Mouse (Mus musculus) heart, embryonic 12.5 days (tissue): ENCODE measurements around the gene Ttc16. TPM values are rescaled to one million over a fixed set of nuclear protein-coding genes. Genes with fewer than 3 reads are reported as not detected.

Source experiments
- ATAC-seq: fragments of 200-750 bp; cut with Nextera tagmentation; 2 replicates; pipeline ENCODE4 v1.8.0; 2017; ENCODE audit warnings: moderate TSS enrichment, moderate library complexity; ENCODE audit not compliant: insufficient number of reproducible peaks, low FRiP score
- H3K27ac ChIP-seq: fragments of 300-500 bp; sonication (generic); 2 replicates; pipeline ENCODE4 v1.5.1; 2016; ENCODE audit warnings: mild to moderate bottlenecking, moderate library complexity; ENCODE audit not compliant: poor library complexity, severe bottlenecking
- H3K27me3 ChIP-seq: fragments of 300-500 bp; sonication (generic); replicated peaks from 2 replicates; pipeline ENCODE4 v1.6.1; 2016; ENCODE audit warnings: mild to moderate bottlenecking, moderate library complexity
- H3K36me3 ChIP-seq: fragments of 300-500 bp; sonication (generic); 2 replicates; pipeline ENCODE4 v1.6.1; 2016; ENCODE audit warnings: mild to moderate bottlenecking, moderate library complexity
- H3K4me1 ChIP-seq: fragments of 300-500 bp; sonication (generic); replicated peaks from 2 replicates; pipeline ENCODE4 v1.6.1; 2016; ENCODE audit warnings: mild to moderate bottlenecking
- H3K4me2 ChIP-seq: fragments of 300-500 bp; sonication (generic); 2 replicates; pipeline ENCODE4 v1.6.1; 2016; ENCODE audit warnings: mild to moderate bottlenecking, moderate library complexity
- H3K4me3 ChIP-seq: fragments of 300-500 bp; sonication (generic); 2 replicates; pipeline ENCODE4 v1.5.1; 2016; ENCODE audit warnings: mild to moderate bottlenecking
- H3K9ac ChIP-seq: fragments of 300-500 bp; sonication (generic); 2 replicates; pipeline ENCODE4 v1.6.1; 2016; ENCODE audit warnings: mild to moderate bottlenecking, moderate library complexity
- H3K9me3 ChIP-seq: fragments of 300-500 bp; sonication (generic); replicated peaks from 2 replicates; pipeline ENCODE4 v1.6.1; 2016; ENCODE audit warnings: mild to moderate bottlenecking, moderate library complexity
- WGBS: fragments of 180-500 bp; shearing (Covaris S2); methylation state at CpG from one replicate; pipeline ENCODE4 v1.1.7; 2016; 5-methylcytosine and 5-hydroxymethylcytosine counted together
- polyA plus RNA-seq: library from polyadenylated mRNA; unstranded; fragments of >200 nt; fragmentation: Nextera tagmentation; extraction: Ambion mirVana; gene quantifications from 2 replicates; pipeline ENCODE4 v1.2.1, GENCODE M21; 2016

The Ttc16 gene
- polyA plus RNA-seq, 1 experiment from 2014 or later = 0.24 TPM

GRCm38 (mm10) chr2:32811959-32812358, 36.5 kb upstream of the Ttc16 start:
- whole genome bisulfite sequencing = 83% methylated on average over 8 of the region's 8 CpGs
- Histone ChIP-seq H3K27me3 (no peaks in the 10 kb centered on the region), H3K27ac (no peak overlapping the region), H3K36me3 (peaks cover 73% of the 10 kb centered on the region), H3K4me2 (no peak overlapping the region), H3K9ac (no peak overlapping the region), H3K9me3 (no peaks in the 10 kb centered on the region), H3K4me3 (no peak overlapping the region), H3K4me1 (0 out of 2 replicates have a peak, but pooled peaks cover 2% of the 10 kb centered on the region)
- no peak for ATAC-seq

DNA sequence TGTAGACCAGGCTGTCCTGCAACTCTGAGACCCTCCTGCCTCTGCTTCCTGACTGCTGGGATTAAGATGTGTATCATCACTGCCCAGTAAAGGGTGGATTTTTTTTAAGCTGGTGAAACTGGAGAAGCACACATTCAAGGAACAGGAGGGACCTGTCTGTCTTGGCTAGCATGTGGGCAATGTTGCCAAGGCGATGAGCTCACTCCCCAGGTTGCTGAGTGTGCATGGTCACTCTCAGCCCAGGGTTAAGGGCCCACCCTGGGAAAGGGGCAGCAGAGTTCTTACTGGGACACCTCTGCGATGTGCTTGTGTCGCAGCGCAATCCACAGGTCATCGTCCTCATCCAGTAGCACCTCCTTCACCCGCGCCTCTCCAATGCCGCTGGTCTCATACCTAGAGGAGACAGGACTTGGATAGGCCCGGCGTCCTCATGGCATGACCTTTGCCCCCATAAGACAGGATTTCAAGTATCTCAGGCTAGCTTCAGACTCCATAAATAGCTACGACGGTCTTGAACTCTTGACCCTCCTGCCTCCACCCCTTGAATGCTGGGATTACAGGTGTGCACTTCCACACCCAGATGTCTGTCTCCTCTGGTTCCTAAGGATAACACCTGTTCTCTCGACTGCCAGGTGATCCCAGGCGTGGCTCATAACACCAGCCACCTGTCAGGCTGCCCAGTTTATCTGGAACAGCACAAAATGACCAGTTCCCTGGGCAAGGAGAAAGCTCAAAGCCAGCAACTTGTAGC, 33.6 kb upstream of the Ttc16 start:
- Histone ChIP-seq H3K27me3 (no peaks in the 10 kb centered on the region), H3K4me2 (no peak overlapping the region), H3K27ac (no peak overlapping the region), H3K4me1 (no peaks in the 10 kb centered on the region), H3K36me3 (peaks cover 79% of the 10 kb centered on the region), H3K4me3 (no peak overlapping the region), H3K9ac (no peak overlapping the region), H3K9me3 (no peaks in the 10 kb centered on the region)
- WGBS = 86% methylated on average over 14 of the region's 14 CpGs
- no peak for ATAC-seq

- H3K4me2 ChIP-seq = no peak overlapping the region
- H3K9me3 ChIP-seq = no peaks in the 10 kb centered on the region
- H3K4me3 ChIP-seq = no peak overlapping the region
- H3K9ac ChIP-seq = 0 out of 2 replicates have a peak overlapping the region, but pooled peaks have one; percentile 15
- H3K36me3 ChIP-seq = peaks cover 90% of the 10 kb centered on the region
- no peaks in the 10 kb centered on the region for H3K27me3 ChIP-seq
- peak overlapping the region; percentile 63 for H3K27ac ChIP-seq
- ATAC-seq = 0 out of 2 replicates have a peak, but pooled peaks have one; percentile 19
- peaks cover 22% of the 10 kb centered on the region for H3K4me1 ChIP-seq
- WGBS = 33% methylated on average over 10 of the region's 10 CpGs
Measured at GRCm38 (mm10) chr2:32798251-32798962, 23.0 kb upstream of the Ttc16 start.

DNA sequence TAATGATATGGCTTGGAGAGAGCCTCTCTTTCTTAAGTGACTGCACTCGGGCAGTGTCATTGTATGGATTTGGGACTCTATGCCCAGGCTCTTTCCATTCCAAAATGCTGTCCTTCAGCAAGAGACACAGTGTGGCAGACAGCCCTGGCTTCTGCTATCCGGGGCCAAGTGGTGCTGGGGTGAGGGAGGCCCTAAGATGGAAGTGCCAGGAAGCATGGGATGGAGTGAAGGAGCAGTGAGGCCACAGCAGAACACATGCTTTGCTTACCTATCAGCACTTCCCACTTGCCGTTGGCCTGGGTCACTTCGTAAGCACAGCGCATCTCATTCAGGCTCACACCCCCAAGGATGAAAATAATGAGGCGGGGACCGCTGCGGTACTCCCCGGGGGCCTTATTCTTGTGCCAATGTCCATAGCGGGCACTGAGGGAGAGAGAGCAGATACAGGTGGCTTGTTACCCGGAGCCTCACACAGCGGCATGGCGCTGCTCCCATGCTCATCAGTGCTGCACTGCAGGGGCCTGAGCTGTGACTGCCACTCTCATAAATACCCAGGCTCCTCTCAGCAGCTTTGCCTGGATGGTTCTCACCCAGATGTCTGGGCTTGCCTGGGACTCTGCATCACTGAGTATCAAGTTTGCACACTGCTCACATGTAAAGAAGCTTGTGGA, 20.4 kb upstream of the Ttc16 start:
- no peaks in the 10 kb centered on the region for H3K27me3 ChIP-seq
- ATAC-seq = no peak
- H3K36me3 ChIP-seq = peaks cover 70% of the 10 kb centered on the region
- WGBS = 84% methylated on average over 13 of the region's 13 CpGs
- H3K4me2 ChIP-seq = no peak overlapping the region
- no peaks in the 10 kb centered on the region for H3K9me3 ChIP-seq
- H3K4me3 ChIP-seq = no peak overlapping the region
- peaks cover 25% of the 10 kb centered on the region for H3K4me1 ChIP-seq
- no peak overlapping the region for H3K9ac ChIP-seq
- no peak overlapping the region for H3K27ac ChIP-seq

GRCm38 (mm10) chr2:32791297-32791696, 15.9 kb upstream of the Ttc16 start:
- Histone ChIP-seq H3K9ac (no peak overlapping the region), H3K27ac (no peak overlapping the region), H3K9me3 (no peaks in the 10 kb centered on the region), H3K4me3 (no peak overlapping the region), H3K4me2 (no peak overlapping the region), H3K36me3 (peaks cover 32% of the 10 kb centered on the region), H3K27me3 (no peaks in the 10 kb centered on the region), H3K4me1 (peaks cover 3% of the 10 kb centered on the region)
- 66% methylated on average over 6 of the region's 6 CpGs for WGBS
- no peak for ATAC-seq

DNA sequence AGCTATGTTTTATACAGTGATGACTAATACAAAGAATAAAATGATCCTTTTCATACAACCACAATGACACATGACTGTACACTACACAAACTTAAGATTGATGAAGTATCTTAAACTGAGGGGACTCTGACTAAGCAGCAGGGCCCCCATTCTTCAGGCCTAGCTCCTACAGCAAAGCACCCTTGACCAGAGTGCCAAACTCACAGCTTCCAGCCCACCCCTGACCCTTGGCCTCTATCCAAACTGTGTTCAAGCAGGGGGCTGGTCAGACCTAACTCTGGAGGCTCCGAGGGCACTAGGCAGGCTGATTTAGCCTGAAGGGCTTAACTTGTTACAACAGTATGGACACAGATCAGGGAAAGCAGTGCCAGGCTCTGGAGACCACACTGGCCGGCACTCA, 13.1 kb upstream of the Ttc16 start:
- Histone ChIP-seq H3K9ac (no peak overlapping the region), H3K4me2 (no peak overlapping the region), H3K27me3 (no peaks in the 10 kb centered on the region), H3K9me3 (no peaks in the 10 kb centered on the region), H3K36me3 (peaks cover 5% of the 10 kb centered on the region), H3K4me3 (no peak overlapping the region), H3K4me1 (peaks cover 8% of the 10 kb centered on the region), H3K27ac (no peak overlapping the region)
- no peak for ATAC-seq
- 61% methylated on average over 2 of the region's 2 CpGs for WGBS

DNA sequence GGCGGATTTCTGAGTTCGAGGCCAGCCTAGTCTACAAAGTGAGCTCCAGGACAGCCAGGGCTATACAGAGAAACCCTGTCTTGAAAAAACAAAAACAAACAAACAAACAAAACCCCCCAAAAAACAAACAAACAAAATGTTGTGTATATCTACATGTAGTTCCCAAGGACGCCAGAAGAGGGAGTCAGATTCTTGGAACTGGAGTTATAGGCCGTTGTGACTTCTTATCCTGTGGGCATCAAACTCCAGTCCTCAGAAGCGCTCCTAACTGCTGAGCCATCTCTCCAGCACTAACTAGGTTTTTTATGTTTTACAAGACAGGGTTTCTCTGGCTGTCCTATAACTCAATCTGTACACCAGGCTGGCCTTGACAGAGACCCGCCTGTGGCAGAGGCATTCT, 11.7 kb upstream of the Ttc16 start:
- ATAC-seq = no peak
- no peak overlapping the region for H3K9ac ChIP-seq

DNA sequence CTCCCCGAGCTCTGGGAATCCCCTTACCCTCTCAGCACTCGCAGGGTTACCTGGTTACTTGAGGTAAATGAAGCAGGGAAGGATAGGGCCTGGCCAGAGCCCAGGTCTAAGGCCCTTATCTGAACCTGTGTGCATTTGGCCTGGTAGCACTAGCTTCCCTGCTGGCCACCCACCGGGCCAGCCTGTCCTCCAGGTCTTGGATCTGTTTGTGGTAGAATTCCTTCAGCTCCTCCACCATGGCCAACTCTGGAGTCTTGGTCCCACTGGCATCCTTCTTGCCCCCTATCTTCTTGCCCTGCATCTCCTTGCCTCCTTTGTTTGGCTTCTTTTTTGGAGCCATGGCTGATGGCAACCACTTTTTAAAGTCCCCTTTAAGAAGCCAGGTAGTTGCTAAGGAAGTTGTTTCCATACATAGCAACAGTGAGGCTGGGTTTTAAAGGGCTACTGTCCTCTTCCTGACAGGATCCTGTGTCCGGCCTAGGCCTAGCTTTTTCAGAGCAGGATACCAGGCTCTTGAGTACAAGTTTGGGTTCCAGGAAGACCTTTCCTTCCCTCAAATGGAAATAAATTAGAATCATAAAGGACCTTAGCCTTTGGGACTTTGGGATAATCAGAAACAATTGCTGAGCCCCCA, 8.7 kb upstream of the Ttc16 start, which contains the start of gene Cfap157:
Gene Cfap157 (minus strand): TSS at position 381 of the 634 bp plus-strand sequence.
- Histone ChIP-seq H3K4me2 (peak within 1 kb of the TSS; percentile 32; the same call in 1 of the 2 replicates), H3K4me1 (peaks cover 5% of the 10 kb centered on the region), H3K9ac (no peak within 1 kb of the TSS), H3K27ac (no peak within 1 kb of the TSS), H3K36me3 (no peaks in the 10 kb centered on the region; the same call in 1 of the 2 replicates), H3K9me3 (no peaks in the 10 kb centered on the region), H3K4me3 (no peak within 1 kb of the TSS), H3K27me3 (no peaks in the 10 kb centered on the region)
- 40% methylated on average over 4 of the region's 4 CpGs for WGBS
- ATAC-seq = no peak

More for the DNA sequence above, 11.7 kb upstream of the Ttc16 start:
- Histone ChIP-seq H3K4me1 (peaks cover 8% of the 10 kb centered on the region), H3K4me3 (no peak overlapping the region), H3K4me2 (no peak overlapping the region), H3K27ac (no peak overlapping the region), H3K9me3 (no peaks in the 10 kb centered on the region), H3K27me3 (no peaks in the 10 kb centered on the region), H3K36me3 (no peaks in the 10 kb centered on the region; the same call in 1 of the 2 replicates)
- 57% methylated on average over 6 of the region's 6 CpGs for WGBS

GRCm38 (mm10) chr2:32781710-32782109, 6.3 kb upstream of the Ttc16 start:
- WGBS = 73% methylated on average over 6 of the region's 6 CpGs
- peaks cover 4% of the 10 kb centered on the region; the same call in 1 of the 2 replicates for H3K27me3 ChIP-seq
- H3K4me2 ChIP-seq = no peak overlapping the region
- no peaks in the 10 kb centered on the region for H3K9me3 ChIP-seq
- H3K4me3 ChIP-seq = no peak overlapping the region
- ATAC-seq = no peak
- H3K9ac ChIP-seq = no peak overlapping the region
- H3K4me1 ChIP-seq = peaks cover 5% of the 10 kb centered on the region
- no peak overlapping the region for H3K27ac ChIP-seq
- H3K36me3 ChIP-seq = no peaks in the 10 kb centered on the region

- ATAC-seq = no peak
- no peaks in the 10 kb centered on the region for H3K9me3 ChIP-seq
- H3K9ac ChIP-seq = no peak overlapping the region
- H3K4me3 ChIP-seq = no peak overlapping the region
- H3K4me2 ChIP-seq = no peak overlapping the region
- H3K4me1 ChIP-seq = peaks cover 18% of the 10 kb centered on the region
- H3K36me3 ChIP-seq = no peaks in the 10 kb centered on the region
- H3K27me3 ChIP-seq = peaks cover 6% of the 10 kb centered on the region; the same call in 1 of the 2 replicates
- 81% methylated on average over 6 of the region's 6 CpGs for WGBS
- H3K27ac ChIP-seq = no peak overlapping the region
Measured at GRCm38 (mm10) chr2:32779714-32780113, 4.3 kb upstream of the Ttc16 start.
